Mouse (Mus musculus) spleen, postnatal 36 days (tissue): ENCODE data around the gene Ifi27l2b.
A peak's percentile ranks its signal among the peaks of the same experiment; 100 is the strongest.
"Not testable (repeated sequence)": the region's sequence is repeated elsewhere in the genome, so short reads cannot be mapped to it uniquely, and the experiment has no call there.

Source experiments
- DNase-seq, 2 experiments: peaks; one replicate each; pipeline ENCODE4 v3.0.0; 2022; ENCODE audit warnings: low spot score in 2 of 2, mixed read lengths in 1 of 2

The Ifi27l2b gene

GRCm38 (mm10) chr12:103457140-103457539, at the start of gene Ifi27l2b:
Gene Ifi27l2b (minus strand): TSS chr12:103457223.
- no peak for DNase-seq

- DNase-seq, result no peak
Observed at GRCm38 (mm10) chr12:103504402-103504801, 47.4 kb upstream of the Ifi27l2b start.

- DNase-seq, result no peak
Observed at GRCm38 (mm10) chr12:103503300-103503699, 46.3 kb upstream of the Ifi27l2b start.

GRCm38 (mm10) chr12:103499261-103499660, 42.2 kb upstream of the Ifi27l2b start:
- DNase-seq, result no peak

DNA sequence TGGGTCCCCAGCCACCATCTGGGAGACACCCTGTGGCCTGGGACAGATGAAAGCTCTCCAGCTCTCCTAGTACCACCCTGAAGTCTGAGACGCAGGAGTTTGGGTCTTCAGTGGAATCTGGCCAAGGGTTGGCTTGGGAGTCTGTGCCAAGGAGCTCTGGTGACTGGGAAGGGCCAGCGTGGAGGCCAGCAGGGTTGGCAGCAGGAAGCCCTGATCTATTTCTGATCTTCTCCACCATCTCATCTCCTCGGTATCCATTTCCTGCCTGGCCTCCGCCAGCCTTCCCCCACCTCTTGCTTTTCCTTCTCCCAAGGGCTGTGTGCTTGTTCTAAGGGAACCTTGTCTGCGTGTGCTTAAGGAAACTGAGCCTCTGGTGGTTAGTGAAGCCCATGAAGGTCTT, 41.7 kb upstream of the Ifi27l2b start:
- no peak for DNase-seq

DNA sequence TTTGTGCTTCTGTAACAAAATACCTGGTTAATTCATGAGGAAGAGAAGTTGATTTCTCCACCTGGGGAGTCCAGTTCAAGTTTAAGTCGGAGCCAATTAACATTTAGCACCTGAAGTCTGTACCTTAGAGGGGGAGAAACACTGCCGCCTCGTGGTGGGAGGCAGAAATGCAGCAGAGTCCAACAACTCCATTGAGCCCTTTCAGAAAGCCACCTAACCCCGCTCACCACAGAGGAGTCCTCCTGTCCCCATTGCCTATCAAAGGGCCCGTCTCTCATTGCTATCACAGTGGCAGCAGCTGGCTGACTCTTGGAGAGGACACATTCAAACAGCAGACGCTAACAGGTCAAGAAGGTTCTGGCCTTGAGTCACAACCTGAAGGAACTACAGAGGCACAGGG, 37.5 kb upstream of the Ifi27l2b start:
- peak; percentile 35 to 49 for DNase-seq

DNA sequence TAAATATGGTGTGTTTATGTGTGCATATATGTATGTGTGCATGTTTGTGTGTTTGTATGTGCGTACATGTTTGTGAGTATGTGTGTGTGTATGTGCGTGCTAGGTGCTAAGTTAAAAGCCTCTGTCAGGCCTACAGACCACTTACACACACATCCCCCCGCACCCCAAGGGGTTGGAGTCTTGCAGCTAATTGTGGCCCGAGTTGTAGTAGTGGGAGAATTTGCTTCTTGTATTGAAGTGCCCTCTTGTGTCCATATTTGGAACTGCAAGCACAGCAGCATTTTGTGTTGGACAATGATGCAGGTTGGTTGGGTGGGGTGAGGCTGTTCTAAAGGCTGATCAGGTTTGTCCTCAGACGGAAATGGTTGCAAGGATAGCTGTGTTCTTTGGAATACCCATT, 35.7 kb upstream of the Ifi27l2b start:
- peak; percentile 53 to 71 for DNase-seq

- DNase-seq, result no peak
Observed at GRCm38 (mm10) chr12:103491091-103491730, 34.2 kb upstream of the Ifi27l2b start.

GRCm38 (mm10) chr12:103487750-103488149, 30.7 kb upstream of the Ifi27l2b start:
- DNase-seq, result no peak

- no peak for DNase-seq
Observed at GRCm38 (mm10) chr12:103487276-103487675, 30.3 kb upstream of the Ifi27l2b start.

DNA sequence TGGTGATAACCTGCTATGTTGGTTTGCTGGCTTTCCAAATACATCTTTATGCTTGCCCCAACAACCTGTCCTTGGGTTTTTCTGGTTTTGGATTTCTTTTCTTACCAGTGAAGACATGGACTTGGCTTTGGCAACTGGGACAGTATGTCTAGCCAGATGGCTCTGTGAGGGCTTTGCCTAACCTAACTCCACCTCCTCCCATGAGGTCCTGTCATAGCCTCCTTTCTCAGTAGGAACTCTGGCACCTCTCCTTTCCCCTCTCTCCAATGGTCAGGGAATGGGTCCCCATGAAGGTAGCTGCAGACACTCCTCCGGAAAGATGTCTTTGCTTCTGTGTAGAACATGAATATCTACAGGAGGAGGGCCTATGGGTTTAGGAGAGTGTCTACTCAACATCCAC, 29.7 kb upstream of the Ifi27l2b start:
- no peak for DNase-seq

GRCm38 (mm10) chr12:103484200-103484972, 27.4 kb upstream of the Ifi27l2b start:
- DNase-seq, result not testable (repeated sequence)

DNA sequence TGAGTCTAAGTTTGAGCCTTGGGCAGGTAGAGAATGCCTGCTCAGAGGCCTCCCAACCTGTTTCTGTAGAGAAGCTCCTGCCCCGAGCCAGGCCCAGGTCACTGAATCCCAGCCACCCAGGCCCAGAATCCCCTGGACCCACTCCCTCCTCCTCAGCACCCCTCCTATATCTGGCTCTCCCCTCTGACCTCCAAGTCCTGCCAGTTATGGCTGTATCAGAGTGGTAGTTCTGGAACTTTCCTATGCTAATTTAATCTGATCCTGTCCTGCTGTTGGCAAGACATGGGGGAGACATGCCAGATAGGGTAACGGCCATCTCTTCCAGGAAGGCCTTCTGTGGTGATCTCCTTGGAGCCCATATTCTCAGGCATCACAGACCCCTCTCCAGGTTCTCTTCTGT, 25.8 kb upstream of the Ifi27l2b start:
- DNase-seq, result no peak

DNA sequence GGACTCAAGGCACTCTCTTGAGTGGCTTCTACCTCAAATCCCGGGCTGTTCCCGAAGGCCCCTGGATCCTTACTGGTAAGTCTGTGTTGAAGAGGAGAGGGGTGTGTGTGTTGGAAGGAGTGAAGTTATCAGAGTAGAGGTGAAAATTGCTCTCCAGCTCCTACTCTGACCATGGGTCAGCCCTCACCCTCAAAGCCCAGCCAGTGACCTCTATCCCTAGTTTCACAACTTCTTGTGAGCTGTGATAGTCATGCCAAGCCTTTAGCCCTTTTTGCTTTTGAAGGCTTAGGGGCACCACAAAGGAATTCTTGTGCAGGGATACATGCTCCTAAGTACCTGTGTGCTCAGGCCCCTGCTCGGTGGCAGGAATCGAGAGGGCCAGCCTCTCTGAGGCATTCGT, 24.6 kb upstream of the Ifi27l2b start:
- DNase-seq, result no peak

- no peak for DNase-seq
Observed at GRCm38 (mm10) chr12:103477461-103478015, 20.5 kb upstream of the Ifi27l2b start.

DNA sequence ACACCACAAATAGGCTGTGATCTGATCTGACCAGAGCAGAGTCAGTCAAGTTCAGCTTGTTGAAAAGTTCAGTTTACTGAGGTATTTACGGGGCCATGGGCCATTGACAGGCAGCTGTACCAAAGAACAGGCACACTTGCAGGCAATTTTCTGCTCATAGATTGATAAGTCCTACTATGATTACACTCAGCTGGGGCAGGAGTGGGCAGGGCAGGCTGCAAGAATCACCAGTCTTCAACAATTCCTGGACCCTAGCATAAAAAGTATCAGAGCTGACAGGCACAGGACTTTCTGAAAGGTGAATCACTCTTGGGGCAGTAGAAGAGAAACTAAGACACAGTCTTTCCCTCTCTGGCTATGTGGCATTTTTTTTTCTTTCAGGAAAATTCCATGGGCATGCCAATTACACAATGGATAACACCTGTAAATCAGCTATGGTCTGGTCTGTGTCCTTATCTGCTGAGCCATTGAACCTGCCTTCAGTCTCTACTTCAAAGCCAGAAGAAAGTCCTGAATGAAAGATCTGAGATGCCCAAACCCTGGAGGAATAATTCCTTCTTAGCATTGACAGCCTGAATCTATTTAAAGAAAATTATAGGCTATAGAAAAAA, 19.9 kb upstream of the Ifi27l2b start:
- no peak for DNase-seq

GRCm38 (mm10) chr12:103474481-103474880, 17.5 kb upstream of the Ifi27l2b start:
- no peak for DNase-seq

- DNase-seq, result not testable (repeated sequence)
Observed at GRCm38 (mm10) chr12:103456727-103457126, 296 bp downstream of the Ifi27l2b start.

DNA sequence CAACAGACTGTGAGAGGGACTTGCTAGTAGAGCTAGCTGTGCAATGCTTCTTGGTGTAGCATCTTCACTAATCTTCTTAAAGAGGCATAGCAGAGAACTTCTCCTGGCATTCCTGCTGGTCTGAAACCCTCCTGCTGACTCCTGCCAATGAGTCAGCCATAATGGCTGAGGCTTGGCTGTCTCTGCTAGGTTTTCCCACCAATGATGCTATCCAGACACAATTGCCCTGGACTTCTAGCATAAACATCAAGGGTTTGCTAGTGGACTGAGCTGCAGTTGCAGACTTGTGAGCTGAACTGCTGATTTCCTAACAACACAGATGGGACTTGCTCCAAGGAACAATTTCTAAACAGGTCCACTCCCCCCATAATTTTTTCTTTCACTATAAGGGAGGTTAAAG, 3.7 kb downstream of the Ifi27l2b start:
- DNase-seq, result no peak

DNA sequence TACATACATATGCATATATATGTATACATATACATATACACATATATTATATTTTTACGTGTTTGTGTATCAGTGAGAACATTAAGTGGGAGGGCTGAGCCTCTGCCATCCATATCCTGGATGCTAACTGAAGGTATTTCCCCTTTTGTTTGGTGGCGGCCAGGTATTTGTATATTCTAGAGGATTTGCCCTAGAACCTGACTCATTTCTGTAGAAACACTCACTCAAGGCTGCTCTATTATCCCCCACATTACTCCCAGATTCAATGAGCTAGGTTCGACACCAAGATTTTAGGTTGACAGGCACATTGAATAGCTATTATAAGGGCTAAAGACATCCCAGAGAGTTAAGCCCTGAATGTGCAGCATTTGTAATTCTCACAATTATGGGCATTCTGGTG, 12.0 kb downstream of the Ifi27l2b start:
- DNase-seq, result no peak

DNA sequence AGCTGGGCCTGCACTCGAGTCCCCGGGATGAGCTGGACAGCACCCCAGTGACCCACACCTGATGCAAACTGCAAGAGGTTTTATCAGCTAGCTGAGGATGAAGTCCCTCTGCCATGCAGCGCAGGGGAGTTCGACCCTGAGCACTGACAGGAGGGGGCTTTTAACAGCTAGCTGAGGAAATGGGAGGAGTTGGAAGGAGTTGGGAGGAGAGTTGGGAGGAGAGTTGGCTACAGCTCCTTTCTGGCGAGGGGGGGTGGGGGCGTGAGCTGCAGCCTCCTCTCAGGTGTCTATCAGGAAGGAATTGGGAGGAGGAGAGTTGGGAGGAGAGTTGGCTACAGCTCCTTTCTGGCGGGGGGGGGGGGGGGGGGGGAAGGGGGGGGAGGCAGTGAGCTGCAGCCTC, 12.8 kb downstream of the Ifi27l2b start:
- not testable (repeated sequence) for DNase-seq

- DNase-seq, result peak; percentile 79 to 82
Observed at GRCm38 (mm10) chr12:103443524-103443923, 13.5 kb downstream of the Ifi27l2b start, which contains the start of gene Ifi27l2a. Gene Ifi27l2a (minus strand): TSS chr12:103443680.
